Mouse (Mus musculus) c-Kit-negative CD71-positive TER-119-positive erythroid progenitor cells, embryonic 14.5 days (primary cell): ENCODE results near the gene Xpo6.

Source experiments
- DNase-seq: peaks from one replicate; pipeline ENCODE4 v3.0.0-alpha.2; 2013; ENCODE audit warnings: low read depth, low spot score

Xpo6 gene

DNA sequence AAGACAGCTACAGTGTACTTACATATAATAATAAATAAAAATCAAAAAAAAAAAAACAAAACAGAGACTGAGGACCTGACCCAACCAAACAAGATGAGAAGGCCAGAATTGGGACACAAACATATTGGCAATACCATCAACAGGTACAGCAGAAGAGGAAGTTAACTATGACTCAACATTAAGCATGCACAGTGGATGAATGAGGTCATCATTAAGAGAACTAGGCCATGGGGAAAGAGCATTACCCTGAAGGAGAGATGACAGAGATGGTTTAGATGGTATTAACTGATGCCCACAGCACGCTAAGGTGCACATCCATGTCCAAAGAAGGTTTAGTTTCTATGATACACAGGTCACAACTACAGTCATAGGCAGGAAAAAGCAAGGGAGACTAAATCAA lies 6.1 kb downstream of the Xpo6 start:
- DNase-seq = no peak

DNA sequence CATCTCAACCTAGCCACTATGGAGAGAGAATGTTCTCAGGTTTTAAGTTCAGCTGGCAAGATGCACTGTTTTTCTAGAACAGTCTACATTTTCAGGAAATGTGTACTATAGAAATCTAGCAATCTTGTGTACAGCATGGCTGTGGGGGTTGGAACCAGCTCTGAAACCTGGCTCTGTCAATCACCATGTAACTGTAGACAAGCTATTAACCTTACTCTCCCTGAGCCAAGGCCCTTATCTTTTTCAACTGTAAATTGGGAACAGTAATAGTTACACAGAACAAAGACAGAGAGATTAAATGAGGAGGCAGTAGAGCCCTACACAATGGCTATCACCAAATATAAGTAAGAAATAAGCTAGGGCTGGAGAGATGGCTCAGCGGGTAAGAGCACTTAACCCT lies 8.8 kb downstream of the Xpo6 start:
- no peak for DNase-seq

GRCm38 (mm10) chr7:126189517-126189916 lies 10.8 kb downstream of the Xpo6 start:
- DNase-seq = no peak

DNA sequence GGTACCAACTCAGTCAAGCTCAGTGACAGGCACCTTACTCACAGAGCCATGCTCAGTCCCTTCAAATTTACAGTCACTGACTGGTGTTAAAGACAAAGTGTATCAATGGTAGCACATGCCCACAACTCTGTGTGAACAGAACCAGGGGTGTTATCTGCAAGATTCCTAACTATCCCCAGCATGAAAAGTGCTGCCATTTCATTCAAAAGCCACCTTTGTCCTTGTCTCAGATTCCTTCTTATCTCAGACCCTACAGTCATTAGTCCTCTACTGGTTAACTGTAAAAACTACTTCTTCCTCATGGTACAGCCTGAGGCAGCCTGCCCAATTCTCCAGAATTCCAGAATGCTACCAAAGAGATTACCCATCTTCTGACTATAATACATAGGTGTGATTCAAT lies 14.3 kb downstream of the Xpo6 start:
- DNase-seq = no peak

DNA sequence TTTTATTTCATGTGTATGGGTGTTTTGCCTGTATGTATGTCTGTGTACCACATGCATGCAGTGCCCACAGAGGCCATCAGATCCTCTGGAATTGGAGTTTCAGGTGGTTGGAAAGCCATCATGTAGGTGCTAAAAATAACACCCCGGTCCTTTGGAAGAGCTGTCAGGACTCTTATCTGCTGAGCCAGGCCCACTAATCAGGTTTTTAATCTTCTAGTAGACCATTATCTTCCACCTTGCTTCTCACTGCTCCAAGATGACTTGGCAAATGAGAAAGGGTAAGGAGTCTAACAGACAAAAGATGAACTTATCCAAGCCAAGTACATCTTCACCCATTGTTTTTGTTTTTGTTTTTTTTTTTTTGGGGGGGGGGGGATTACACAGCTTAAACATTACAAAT lies 16.7 kb downstream of the Xpo6 start:
- DNase-seq = no peak

DNA sequence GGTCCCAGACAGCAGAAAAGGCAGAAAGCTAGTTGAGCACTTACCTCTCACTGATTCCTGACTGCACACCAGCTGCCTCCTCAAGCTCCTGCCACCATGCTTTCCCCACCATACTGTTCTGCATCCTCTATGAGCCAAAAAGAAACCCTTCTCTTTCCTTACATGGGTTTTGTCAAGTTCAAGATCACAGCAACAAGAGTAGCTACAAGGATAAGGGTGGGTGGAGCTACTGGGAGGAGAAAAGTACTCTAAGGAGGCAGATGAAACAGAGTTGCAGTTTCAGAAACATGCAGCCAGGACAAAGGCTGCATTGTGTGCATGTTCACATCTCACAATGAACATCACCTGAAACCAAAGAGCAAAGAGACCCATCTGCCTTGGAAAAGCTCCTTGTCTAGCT lies 18.8 kb downstream of the Xpo6 start:
- DNase-seq = no peak

DNA sequence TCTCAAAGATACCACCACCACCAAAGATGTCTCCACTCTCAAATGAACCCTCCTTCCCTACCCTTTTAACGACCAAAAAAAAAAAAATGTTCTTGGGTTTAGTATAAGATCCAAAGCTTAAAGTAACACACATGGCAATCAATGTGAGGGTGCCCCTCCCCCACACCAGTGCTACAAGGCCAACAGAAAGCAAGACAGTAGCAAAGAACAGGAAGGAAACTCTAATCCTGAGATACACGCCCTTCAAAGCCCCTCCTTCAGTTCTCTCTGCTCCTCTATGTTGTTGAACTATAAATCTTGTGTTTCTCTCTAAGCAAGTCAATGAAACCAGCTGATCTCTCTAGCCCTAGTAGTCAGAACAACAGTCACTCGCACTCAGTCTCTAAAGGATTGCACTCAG lies 19.3 kb downstream of the Xpo6 start:
- DNase-seq = no peak

GRCm38 (mm10) chr7:126178804-126179203 lies 21.5 kb downstream of the Xpo6 start:
- no peak for DNase-seq

DNA sequence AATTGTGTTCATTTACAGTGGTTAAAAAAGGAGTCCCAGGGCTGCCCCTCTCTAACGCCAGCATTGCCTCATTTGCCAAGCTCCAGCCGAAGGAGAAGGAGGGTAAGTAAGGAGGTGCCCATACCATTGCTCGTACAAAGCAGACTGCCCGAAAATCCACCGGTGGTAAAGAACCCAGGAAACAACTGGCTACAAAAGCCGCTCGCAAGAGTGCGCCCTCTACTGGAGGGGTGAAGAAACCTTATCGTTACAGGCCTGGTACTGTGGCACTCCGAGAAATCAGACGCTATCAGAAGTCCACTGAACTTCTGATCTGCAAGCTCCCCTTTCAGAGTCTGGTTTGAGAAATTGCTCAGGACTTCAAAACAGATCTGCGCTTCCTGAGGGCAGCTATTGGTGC lies 24.3 kb downstream of the Xpo6 start:
- DNase-seq = no peak

GRCm38 (mm10) chr7:126175456-126175855 lies 24.8 kb downstream of the Xpo6 start:
- DNase-seq = no peak

GRCm38 (mm10) chr7:126174863-126175262 lies 25.4 kb downstream of the Xpo6 start:
- DNase-seq = no peak

- DNase-seq = no peak
Observed at GRCm38 (mm10) chr7:126172001-126172400, 28.3 kb downstream of the Xpo6 start.

GRCm38 (mm10) chr7:126168584-126168983 lies 31.7 kb downstream of the Xpo6 start:
- no peak for DNase-seq

GRCm38 (mm10) chr7:126167426-126167825 lies 32.9 kb downstream of the Xpo6 start:
- no peak for DNase-seq

DNA sequence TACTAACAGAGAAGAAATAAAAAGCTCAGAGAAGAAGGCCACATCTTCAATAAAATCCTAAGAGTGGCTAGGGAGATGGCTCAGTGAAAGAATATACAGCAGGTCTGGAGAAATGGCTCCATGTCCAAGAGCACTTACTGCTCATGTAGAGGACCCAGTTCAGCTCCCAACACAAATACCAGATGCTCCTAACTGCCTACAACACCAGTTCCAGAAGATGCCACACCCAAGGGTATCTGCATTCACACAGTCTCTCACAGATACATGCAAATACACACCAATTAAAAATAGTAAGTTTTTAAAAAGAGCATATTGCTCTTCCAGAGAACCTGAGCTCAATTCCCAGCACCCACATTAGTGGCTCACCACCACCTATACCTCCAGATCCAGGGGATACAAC lies 33.7 kb downstream of the Xpo6 start:
- no peak for DNase-seq

GRCm38 (mm10) chr7:126158238-126158637 lies 42.1 kb downstream of the Xpo6 start:
- DNase-seq = no peak

GRCm38 (mm10) chr7:126155746-126156145 lies 44.6 kb downstream of the Xpo6 start:
- no peak for DNase-seq

DNA sequence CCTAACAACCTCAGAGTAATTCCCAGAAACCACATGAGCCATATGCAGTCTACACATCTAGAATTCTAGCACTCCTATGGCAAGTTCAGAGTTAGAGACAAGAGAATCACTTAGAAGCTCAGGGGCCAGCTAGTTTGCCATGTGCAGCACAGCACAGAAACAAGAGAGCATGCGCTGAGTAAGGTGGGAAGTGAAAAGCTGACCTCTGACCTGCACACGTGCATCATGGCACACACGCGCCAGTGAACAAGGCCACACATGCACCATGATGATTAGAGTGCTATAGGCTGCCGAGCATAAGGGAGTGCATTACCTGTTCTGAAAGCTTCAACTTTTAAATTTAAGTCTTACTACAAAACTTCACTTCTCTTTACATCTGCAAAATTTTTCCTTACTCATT lies 45.6 kb downstream of the Xpo6 start:
- no peak for DNase-seq

DNA sequence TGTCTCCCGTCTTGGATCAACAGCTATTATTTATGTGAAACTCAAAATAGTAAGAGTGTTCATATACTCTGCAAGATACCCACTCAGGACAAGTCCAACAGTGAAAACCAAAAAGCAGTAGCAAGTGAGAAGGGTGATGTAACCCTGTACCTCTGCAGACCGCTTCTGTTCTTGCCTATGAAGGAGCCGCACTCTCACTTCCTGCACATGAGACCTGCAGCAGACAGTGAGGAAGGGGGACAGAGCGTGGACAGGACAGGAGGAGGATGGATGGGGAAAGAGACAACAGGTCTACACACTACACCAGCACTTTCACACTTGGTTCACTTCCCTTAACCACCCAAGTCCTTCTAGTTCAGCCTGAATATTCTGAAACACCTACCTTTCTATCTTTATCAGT lies 48.0 kb downstream of the Xpo6 start:
- no peak for DNase-seq

GRCm38 (mm10) chr7:126146156-126146555 lies 54.1 kb downstream of the Xpo6 start:
- no peak for DNase-seq

DNA sequence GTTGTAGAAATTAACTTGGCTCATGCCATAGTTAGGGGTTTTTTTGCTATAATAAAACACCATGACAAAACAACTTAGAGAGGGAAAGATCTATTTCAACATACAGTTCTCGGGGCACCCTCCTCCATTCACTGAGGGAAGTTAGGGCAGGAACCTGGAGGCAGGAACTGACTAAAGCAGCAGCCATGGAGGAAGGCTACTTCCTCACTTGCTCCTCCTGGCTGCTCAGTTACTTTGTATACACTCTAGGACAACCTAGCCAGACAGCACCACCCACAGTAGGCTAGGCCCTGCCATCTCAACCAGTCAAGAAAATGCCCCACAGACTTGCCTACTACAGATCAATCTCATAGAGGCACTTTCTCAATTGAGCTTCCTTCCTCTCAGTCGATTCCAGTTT lies 55.9 kb downstream of the Xpo6 start:
- DNase-seq = no peak

GRCm38 (mm10) chr7:126137850-126138249 lies 62.5 kb downstream of the Xpo6 start:
- DNase-seq = no peak

DNA sequence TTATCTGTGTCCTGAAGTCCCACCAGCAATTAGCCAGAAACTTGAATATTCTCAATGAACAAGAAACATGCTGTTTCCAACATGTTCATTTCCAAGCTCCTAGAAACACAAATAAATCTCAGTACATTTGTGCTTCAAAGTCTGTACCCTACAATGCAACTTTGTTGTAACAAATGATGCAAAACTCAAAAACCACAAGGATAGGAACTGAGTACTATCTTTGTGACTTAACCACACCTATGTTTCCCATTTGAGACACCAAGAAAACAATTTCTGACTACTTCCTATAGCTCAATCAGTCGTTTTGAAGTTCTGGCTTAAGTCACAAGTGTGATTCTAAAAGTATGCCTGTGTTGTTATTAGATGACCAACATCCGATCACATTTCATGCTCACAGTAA lies 64.9 kb downstream of the Xpo6 start:
- DNase-seq = no peak

GRCm38 (mm10) chr7:126134634-126135321 lies 65.5 kb downstream of the Xpo6 start:
- no peak for DNase-seq
